Mouse (Mus musculus): ENCODE results near the gene Ttll12.

Ttll12 gene

DNA sequence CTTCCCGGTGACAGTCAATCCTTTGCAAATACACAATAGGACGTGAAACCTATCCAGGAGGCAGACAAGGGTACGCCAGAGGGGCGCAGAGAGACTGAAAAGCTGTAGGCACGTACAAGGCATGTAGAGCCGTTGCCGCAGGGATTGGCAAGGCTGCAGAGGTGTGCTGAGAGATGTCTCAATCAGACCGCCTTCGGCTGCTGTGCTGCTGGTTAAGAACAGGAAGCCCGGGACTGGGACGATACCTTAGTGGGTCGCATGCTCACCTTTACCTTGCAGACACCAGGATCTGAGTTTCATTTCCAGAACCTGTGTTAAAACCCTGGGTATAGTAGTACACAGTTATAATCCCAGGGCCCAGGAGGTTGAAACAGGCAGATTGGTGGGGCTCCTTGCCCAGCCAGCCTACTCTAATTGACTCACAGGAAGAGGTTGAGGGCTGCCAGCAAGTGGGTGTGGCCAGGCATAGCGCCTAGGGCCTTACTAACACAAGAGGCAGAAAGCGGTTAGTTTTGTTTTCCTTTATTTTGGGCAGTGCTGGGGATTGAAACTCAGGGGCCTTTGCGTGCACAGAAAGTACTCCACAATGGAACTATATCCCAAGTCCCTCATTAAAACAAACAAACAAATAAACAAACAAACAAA, 32.2 kb downstream of the Ttll12 start:
- DNase-seq = peak; percentile 67 to 78

DNA sequence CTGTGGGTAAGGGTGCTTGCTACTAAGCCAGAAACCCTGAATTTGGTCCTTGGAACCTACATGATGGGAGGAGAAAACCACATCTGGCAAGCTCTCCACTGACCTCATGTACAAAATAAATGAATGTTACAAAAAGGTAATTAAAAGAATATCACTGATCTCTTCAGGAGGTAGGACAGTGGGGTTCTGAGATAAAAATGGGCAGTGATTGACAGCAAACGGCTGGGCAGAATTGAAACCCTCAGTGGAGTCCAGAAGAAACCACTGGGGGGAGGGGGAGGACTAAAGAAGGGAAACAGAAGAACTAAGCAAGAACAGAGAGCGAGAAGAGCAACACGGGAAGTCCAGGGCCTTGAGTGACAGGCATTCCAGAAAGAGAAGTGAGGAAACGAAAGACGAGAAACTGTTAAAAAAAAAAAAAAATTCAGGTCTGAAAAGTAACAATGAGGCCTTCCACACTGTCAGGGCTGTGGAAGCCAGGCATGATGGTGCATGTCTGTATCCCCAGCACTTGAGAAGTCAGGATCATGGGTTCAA, 33.9 kb downstream of the Ttll12 start:
- DNase-seq = no peak

DNA sequence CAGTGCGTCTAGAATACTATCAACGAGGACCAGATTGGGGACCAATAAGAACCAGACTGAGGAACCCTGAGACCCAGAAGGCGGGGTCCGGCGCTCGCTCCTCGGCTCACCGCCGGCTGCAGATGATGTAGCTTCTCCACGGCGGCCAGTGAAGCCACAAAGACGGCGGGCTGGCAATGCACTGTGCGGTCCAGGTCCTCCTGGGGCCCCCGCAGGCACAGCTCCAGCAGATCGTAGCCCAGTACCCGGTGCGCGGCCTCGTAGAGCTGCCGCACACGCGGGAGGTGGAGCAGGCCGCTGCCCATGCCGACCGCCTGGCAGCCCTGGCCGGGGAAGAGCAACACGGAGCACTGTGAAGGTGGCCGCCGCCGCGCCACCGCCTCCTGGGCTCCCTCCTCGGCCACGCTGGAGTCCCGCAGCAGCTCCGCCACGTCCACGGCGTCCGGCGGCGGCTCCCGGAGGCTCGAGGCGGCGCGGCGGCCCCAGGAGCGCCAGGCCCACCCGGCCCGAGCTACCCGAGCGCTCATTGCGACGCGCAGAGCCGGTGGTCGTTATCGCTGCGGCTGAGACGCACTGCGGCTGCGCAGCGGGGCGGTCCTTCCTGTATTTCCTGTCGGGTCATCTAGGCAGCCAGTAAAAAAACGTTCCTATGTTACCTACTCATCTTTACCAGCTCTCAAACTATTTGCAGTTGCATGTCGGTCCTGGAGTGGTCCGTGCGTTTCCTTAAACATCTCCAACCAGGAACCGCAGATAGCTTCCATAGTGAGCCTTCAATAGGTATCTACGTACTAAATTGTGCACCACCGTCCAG, 39.6 kb downstream of the Ttll12 start:
- DNase-seq = peak; percentile 88 to 91

DNA sequence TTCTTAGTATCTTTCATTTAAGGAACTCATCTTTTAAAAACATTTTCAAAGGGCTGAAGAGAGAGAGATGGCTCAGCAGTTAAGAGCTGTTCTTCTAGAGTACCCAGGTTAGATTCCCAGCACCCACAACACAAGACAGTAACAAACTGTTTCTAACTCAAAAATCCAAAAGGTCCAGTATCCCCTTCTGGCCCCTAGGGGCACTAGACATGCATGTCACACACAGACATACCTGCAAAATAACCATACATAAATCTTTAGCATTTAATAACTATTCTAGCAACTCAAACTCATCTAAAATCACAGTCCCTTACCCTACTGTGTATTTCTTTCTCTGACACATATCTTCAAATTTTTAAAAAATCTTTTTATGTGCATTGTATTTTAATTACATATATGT, 41.1 kb downstream of the Ttll12 start:
- DNase-seq = no peak

DNA sequence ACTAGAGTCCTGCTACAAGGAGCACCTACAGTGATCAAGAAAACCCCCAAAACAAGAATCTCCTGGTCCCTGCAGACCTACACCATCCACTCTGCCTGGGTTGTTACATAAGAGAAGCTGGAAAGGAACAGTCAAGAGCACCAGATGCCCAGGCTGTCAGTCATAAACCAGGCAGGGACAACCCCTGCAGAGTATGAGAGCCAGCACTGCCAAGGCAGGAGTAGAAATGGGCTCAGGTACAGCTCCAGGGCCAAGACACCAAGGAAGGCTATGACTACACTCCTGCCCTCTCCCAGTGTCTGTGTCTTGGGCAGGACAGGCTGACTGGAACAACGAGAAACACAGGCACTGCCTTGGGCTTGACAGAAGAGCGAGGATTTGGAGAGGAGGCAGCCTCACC, 44.8 kb downstream of the Ttll12 start:
- DNase-seq = peak; percentile 24 to 47

DNA sequence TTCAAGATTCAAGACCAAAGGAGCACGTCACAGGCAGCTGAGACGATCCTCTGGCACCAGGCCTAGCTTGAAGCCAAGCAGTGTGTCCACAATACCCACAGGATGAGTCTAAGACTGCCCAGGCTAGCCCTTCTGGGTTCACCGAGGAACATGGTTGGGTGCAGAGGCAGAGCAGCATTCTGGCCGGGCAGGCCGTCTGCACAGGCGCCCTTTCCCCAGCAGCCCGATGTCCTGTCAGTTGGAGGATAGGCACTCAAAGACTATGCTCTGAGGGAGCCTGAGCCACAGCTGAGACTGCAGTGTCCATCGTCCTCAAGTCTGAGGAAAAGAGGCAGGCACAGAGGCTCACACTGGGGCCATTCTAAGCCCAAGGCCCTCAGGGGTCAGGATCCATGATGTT, 47.8 kb downstream of the Ttll12 start:
- no peak for DNase-seq

DNA sequence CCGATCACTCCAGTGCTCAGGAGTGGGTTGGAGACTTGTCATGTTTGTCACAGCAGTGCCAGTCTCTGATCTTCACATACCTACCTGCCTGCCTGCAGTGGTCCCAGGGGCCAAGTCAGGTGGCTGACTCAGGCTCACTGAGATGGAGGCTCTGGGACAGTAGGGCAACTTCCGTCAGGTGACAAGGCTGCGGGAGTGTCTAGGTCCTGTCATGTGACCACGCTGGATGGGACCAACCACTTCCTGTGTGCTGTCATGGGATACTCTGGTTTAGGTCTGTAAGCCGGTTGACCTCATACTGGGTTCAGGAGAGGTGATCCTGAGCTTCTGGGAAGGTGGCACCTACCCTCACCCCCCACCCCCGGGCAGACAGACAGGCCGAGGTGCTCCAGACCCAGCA, 48.9 kb downstream of the Ttll12 start:
- DNase-seq = no peak

DNA sequence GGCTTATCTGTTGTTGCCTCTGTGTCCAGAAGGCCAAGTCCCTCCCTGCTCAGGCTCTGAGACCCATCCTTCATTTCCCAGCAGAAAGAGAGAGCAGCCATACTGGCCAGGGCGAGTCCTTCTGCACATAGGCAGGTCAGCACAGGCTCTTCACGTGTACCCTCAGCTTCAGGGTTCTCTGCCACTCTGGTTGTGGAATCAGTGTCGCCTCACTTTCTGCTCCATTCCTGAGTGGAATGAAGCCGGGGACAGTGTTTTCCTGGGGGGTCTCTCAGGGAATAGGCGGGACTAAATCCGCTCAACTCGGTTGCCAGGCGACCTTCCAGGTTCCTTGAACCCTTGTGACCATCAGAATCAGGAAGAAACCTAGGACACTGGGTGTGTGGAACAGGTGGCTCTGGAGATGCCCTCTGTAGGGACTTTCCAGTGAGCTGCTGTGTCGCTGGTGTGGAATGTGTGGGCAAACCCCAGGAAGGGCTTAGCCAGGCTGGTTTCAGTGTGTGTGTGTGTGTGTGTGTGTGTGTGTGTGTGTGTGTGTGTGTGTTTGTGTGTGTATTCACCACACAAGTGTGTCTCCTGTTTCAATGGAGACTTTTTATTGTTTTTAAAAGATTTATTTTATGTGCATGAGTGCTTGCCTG, 53.2 kb downstream of the Ttll12 start:
- DNase-seq = no peak

DNA sequence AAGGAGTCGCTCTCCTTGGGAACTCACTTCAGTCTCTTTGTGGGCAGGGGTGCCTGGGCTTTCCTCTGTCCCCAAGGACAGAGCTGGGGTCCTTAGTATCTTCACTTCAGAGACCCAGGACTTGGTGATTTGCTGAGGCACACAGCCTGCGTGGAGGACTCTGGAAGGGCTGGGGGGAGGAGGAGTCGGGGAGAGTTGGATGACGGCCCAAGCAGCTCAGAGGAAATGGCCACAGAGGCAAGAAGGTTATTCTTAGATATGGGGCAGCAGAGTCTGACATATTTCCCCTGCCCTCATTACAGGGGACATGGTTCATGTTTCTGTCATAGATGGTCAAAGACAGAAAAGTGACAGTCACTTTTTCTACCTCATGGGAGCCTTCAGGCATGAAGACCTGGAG, 55.1 kb downstream of the Ttll12 start:
- DNase-seq = no peak

DNA sequence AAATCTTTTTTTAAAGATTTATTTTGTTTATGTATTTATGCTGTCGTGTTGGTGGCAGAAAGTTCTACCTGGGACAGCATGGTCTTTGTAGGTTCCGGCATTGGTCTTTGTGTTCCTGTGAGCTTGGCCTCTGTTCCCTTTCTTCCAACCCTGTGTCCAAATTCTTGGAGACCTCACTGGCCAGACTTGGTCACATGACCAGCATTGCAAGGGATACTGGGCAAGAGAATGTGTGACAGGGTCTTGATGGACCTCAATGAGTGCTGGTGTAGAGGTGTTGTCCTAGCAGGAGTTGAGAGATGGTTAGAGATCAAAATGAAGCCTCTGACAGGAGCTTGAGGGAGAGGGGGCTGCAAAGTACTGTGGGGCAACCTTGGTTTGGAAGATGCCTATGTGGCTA, 56.1 kb downstream of the Ttll12 start:
- DNase-seq = no peak

DNA sequence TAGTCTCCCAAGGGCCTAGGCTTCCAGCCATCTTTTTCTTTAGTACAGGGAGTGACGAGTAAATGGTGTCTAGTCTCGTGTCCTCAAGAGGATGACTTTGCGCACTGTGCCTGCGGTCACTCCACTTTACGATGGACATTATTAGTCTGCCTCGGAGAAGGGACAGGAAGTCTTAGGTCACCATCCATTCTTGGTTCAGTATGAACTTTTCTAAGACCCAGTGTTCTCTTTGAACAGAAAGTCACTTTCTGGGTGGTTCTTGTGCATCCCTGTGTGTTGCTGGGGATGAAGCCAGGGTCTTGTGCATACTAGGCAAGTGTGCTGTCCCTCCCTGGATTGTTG, 59.1 kb downstream of the Ttll12 start:
- no peak for DNase-seq

DNA sequence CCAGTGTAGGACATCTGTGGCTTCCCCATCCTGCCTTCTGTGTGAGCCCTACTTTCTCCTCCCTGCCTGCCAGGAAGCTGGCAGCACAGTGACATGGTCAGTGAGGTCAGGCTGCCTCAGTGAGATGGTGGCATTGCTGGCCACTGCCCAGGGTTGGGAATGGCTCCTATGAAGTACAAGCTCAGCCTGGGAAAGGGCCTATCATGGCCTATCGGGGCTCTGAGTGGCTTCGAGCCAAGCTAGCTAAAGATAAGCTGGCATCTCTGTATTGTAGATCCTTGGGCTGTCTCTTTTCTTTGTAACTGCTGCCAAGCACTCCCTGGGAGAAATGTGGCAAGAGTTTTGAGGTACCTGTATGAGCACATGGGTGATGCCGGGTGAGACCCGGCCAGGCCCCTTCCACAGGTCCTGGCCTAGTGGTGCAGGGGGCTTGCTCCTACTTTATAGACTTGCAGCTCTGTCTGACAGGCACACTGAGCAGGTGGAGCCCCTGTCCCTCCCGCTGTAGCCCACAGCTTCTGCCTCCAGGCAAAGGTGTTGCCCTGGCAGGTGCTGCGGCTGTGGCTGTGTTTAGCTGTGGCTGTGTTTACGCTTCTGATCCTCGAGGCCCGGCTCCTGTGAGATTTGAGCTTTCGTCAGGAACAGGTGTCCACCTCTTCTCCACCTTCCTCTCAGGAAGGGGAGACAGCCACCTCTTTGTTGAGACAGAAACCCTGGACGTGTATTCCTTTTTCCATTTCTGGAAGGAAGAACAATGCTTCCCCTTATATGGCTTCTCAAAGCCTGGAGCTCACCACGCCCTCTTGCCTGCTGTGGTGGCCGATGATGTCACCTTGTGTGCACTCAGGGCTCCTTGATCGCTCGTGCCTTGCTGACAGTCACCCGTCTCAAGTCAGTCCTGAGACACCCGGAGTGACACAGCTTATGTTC, 59.7 kb downstream of the Ttll12 start:
- peak in 1 of 2 experiments; percentile 33 for DNase-seq

DNA sequence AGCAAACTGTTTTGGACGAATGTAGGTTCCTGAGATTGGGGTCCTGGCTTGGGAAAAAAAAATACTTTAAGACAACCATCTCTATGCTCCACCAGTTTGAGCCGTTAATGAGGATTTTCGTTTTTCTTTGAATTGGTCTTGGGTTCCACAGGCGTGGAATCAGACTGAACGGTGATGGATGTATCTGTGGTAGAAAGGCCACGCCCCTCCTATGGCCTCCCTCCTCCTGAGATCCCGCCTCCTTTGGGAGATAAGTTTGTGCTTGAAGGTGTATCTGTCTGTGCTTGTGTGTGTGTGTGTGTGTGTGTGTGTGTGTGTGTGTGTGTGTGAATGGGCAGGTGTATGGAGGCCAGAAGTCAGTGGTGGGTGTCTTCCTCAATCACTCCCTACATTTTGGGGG, 62.4 kb downstream of the Ttll12 start:
- DNase-seq = no peak

DNA sequence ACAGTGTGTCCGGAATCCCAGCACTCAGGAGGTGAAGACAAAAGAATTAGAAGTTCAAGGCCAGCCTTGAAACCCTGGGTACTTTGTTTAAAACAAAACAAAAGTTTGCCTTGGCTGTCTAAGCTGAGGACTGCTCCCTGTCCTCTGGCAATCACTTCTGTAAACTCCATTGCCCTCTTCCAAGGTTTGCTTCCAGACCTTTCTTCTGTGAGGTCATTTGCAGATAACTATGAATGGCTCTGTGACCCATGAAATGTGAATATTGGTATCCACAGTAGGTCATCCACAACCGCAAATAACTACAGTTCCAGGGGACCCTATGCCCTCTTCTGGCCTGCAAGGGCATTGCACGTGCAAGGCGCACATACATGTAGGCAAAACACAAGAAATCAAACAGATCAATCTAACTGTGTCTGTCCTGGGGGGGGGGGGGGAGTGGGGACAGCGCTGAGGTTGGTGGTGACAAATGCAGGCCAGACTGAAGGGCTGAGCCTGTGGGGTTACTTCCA, 62.9 kb downstream of the Ttll12 start:
- no peak for DNase-seq

DNA sequence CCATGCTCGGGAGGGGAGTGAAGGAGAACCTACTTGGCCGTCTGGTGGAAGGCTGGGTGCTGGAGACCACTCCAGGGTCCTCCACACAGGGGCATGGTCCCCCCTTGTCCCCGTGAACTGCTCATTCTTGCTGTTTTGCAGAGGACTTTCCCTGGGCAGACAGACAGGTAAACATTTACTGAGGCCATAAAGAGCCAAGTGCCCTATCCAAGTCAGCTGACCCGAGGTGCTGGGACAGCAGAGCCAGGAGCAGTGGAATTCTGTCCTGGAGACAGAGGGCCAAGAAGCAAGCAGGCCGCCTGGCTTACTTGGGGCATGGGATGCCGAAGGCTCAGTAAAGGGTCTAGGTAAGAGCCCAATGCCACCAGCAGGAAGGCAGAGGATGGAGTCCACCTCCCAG, 64.3 kb downstream of the Ttll12 start:
- DNase-seq = no peak

DNA sequence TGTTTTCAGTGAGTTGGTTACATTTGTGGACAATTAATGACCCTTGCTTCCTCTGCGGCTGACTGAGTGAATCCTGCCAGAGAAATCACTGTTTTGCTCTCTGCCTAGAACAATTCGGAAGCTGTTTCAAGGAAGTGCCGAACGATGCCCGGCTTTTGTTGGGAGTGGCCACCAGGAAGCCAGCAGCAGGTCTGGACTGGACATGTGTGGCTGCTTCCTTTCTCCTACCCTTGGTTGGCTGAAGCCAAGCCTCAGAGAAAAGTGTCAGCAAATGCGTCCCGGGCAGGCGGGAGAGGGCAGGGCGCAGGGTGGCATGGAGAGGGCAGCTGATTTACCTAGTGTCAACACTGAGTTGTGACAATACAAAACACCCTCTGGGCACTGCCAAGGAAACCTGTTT, 64.7 kb downstream of the Ttll12 start:
- DNase-seq = no peak

DNA sequence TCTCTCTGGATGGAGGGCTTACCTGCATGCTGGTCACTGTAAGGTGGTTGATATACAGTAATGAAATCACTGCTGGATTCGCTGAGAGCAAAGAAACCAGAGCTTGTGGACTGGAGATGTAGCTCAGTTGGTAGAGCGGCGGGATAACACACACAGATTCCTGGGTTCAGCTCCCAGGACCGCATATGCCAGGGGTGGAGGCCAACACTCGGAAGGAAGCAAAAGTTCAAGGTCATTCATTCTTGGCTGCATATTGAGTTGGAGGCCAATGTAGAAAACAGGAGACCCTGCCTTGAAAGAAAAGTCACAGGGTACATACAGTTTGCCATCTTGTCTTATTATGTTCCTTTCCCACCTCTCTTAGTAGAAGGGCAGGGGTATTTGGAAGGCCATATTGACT, 65.2 kb downstream of the Ttll12 start:
- DNase-seq = no peak

DNA sequence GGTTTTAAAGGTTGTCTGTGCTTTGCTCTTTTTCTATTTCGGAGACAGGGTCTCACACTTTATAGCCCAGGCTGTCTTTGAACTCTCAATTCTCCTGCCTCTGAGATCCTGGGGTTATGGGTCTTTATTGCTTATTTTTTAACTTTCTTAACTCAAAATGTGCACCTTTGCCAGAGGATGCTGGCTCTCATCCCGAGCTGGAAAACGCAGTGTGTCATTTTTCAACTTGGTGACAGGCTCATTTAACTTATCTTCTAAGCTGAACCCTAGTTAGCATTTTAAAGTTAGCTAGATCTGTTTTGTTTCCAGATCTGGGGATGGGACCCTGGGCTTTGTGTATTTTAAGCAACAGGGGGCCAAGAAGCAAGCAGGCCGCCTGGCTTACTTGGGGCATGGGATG, 66.1 kb downstream of the Ttll12 start:
- no peak for DNase-seq

DNA sequence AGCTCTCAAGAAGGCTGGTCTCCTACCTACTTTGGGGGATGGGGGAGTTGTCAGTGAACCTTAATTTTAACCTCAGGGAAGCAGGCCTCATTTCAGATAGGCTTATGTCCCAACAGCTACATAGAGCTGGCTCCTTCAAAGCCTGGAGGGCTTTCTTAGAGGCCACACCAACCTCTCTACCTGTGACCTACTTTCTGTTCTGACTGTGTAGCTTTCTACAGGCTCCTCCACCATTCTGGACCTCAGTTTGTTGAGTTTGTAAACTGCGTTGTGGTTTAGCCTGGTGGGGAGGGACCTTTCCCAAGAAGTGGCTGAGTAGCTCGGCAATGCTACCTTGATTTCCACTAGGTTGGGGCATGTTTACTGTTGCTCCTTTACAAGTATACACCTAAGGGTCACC, 67.2 kb downstream of the Ttll12 start:
- DNase-seq = no peak

DNA sequence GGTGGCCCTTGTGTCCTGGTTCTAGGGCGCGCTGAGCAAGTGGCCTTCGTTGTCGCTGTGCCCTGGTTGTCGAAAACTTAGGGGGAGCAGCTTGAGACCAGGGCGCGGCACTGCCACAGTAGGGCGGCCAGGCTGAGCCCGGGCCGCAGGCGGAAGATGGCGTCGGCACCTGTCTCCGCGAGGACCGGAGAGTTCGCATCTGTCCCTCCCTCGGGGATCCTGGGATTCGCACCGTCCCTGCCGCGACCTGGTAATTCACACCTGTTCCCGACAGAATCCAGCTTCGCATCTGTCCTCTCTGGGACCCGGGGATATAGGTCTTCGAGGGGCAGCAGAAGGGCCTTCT, 67.9 kb downstream of the Ttll12 start:
- DNase-seq = no peak

DNA sequence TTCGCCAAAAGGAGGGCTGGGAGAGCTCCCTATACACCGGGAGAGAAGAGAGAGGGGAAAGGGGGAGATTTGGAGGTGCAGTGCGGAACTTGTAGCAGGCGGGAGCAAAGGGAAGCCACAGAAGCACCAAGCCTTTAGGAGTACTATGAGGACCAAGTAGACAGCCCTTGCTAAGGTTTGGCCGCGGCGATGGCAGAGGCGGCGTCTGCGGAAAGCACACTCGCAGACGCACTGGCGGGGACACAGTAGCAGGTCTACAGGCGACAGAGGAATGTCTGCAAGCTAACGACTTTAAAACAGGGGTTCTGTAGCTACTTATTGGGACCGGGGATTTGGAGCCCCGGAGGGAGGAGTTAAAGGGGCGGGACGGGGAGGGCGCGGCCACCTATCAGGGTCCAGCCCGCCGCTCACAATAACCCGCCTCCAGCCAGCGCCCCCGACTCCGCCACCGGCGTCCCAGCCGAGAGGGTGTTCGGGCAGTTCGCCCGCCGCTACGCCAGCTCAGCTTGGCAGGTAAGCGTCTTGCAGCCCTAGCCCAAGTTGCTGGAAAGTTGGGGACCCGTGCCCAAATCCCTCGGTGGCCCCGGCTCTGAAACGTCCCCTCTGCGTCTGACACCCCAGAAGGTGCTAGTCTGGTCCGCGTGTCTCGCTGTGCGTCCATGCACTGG, 68.4 kb downstream of the Ttll12 start, which contains the start of gene Bik:
Gene Bik, plus strand, starts transcription at position 439 of the 668 bp plus-strand sequence.
- peak; percentile 36 to 37 for DNase-seq
